Mouse (Mus musculus) frontal cortex, postnatal 14 days (tissue): ENCODE measurements around the gene Cyp2u1.
A peak's percentile ranks its signal among the peaks of the same experiment; 100 is the strongest.
"Not testable (repeated sequence)": the region's sequence is repeated elsewhere in the genome, so short reads cannot be mapped to it uniquely, and the experiment has no call there.

ENCODE experiments used
- DNase-seq, 2 experiments: peaks; one replicate each; pipeline ENCODE4 v3.0.0; 2022; ENCODE audit warnings: low spot score in 2 of 2

The Cyp2u1 gene

DNA sequence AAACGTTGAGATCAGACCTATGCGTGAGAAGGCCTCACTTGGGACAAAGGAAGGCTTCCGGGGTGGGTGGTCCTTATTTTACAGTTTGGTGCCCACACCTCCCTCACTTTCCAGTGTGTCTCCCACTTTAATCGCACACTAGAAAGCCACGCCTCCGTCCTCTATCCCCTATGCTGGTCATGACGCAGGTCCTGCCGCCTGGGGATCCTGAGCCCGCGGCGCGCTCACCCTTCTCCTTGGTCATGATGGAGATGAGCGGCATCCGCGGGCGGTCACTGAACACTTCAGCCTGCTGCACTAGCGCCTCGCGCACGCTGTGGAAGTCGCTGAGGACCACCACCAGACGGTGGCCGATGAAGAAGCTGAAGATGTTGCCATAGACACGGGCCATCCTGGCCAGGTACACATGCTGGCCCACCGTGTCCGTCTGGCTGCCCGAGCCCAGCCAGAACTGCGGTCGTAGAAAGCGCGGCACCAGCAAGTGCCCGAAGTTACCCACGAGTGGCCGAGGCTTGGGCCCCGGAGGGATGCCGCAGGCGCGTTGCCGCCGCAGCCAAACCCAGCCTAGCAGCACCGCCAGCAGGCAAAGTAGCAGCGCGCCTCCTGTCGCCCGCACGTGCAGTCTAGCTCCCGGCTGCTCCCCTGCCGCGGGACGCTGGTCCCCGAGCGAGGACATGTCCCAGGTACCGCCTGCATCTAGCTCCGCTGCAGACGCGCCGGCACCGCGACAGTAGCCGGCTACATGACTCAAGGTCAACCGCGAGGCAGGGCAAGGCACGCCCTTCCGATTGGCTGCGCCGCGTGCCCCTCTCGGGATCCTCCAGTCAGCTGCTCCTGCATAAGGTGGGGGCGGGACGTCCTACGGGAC lies at the start of gene Cyp2u1:
TSS of gene Cyp2u1 (minus strand) at position 776 of the 868 bp plus-strand sequence.
- peak; percentile 84 to 88 for DNase-seq

DNA sequence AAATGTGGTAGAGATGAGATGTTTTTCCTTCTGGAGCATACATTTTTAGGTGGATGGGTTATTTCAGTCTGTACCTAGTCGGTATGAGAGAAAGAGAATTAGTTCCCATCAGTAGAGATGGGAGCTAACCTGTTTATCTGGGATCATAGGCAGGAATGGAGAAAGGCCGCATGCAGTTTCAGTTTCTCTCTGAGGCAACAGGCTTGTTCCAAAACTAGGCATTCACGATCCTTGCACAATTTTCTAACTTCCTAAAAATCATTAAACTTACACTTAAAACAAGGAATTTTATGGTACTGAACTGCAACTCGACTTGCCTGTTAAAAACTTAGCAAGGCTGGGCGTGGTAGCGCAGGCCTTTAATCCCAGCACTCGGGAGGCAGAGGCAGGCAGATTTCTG lies 47.5 kb upstream of the Cyp2u1 start:
- DNase-seq = no peak

DNA sequence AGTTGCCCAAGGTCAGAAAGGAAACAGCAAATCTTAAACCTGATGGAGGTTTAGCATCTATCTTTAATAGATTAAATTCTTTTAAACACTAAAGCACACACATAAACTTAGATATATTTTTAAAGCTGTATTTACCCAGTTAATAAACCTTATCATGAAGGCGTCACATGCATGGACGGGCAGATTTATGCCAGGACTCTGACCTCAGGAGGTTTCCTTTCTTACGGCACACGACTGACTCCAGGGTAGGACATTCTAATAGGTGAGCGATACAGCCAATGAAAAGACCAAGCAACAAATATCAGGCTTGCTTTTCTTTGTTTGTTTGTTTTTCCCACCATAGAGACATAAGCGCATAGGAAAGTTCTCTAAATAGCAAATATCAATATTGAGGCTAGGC lies 46.0 kb upstream of the Cyp2u1 start:
- DNase-seq = no peak

DNA sequence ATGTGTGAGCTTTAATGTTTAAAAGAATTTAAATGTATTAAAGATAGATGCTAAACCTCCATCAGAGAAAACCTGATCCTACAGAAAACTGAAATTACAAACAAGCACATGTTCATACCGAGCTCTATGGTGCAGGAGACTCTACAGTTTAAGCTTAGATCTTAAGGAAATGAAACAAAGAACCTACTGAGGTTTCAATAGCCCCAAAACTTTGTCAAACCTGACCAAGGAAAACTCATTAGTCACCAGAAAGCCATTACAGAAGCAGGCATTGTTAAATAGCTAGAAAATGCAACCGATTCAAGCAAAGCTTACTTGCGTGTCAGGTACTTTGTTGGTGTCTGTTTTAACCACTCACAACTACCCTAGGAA lies 45.5 kb upstream of the Cyp2u1 start:
- DNase-seq = no peak

DNA sequence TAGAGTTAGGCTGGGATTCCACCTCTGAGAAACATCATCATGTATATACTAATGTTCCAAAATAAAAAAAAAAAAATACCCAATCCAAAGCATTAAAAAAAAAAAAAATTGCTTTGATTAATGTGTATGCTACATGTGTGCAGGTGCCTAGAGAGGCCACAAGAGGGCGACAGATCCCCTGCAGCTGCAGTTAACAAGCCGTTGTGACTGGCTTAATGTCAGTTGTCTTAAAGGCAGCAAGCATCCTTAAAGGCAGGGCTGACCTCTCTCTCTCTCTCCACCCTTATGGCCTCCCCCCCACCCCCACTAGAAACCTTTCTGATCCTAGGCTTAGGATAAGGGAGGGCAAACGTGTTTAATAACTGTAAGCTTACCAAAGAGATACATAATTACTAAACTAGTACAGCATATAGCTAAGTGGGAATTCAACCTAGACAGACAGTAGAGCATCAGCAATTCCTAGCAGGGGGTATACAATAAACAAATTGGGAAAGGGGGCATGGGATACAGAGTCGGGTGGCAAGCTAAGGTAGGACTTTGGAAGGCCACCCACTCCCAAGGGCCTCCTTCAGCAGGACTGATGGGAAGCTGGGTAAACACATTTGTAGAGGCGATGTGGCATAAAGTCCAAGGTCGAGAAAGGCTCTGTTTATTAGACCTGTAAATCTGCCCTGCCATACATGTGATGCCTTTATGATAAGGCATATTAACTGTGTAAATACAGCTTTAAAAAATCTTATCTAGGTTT lies 45.0 kb upstream of the Cyp2u1 start:
- no peak for DNase-seq

DNA sequence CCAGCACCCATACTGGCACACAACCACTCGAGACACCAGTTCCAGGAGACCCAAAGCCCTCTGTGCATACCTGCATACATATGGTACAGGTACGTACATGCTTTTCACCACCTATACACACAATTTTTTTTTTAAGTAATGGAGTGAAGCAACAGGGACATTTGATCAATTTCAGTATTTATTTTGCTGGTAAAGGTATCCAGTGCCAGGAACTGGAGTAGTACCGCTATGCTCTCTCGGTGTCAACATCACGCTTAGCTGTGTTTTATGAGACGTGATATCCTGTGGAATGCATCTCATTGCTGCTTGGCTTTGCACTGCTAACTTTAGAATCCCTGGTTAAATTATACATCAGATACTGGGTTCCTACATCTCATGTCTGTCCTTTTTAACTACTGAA lies 42.9 kb upstream of the Cyp2u1 start:
- no peak for DNase-seq

DNA sequence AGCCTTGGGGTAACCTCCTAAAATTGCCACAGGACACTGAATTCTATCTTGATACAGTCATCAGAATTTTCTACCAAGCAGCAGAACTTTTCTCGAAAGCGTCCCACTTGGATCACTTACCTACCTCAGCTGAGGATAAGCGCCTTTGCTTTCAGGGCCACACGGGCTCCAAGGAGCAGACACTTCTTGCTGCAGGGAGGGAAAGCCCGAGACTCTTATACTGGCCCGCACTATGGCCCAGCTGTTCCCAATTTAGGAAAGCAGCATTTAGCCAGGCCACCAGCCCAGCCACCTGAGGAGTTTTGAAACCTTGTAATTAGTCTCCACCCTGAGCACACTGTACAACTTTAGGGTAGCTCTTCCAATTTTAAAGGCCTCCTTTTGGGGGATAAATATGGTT lies 40.3 kb upstream of the Cyp2u1 start:
- DNase-seq = no peak

DNA sequence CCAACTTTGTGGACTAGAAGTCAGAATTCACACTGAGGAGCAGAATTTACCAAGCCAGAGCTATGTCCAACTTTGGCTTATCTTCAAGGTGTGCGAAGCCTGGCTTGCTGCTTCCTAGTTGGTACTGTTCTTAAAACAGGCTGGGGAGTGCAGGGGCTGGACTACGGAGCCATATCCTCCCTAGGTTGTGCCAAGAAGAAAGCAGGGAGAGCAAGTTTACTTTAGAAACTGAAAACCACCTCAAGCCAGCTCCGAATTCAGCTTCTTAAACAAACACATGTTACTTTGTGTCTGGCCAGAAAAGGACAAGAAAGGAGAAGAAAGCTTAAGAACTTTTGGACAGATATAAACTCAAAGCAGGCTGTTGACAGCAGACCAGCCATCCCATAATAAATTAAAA lies 37.9 kb upstream of the Cyp2u1 start:
- no peak for DNase-seq

DNA sequence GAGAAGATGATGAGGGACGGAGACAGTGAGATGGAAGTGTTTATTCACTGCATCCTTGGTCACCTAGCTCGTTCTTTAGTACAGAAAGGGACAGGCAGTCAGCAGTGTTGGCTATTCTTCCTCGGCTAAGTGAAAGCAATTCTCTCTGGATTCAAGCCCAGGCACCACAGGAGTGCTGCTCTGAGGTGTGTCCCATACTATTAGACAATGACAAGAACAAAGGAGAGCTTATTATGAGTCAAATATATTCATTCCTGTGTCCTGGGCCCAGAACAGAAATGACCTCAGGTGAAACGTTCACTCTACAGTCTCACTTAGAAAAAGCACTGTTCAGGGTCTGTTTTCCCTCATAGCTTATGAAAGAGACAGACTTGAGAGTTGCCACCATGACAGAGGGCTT lies 36.3 kb upstream of the Cyp2u1 start:
- DNase-seq = no peak

DNA sequence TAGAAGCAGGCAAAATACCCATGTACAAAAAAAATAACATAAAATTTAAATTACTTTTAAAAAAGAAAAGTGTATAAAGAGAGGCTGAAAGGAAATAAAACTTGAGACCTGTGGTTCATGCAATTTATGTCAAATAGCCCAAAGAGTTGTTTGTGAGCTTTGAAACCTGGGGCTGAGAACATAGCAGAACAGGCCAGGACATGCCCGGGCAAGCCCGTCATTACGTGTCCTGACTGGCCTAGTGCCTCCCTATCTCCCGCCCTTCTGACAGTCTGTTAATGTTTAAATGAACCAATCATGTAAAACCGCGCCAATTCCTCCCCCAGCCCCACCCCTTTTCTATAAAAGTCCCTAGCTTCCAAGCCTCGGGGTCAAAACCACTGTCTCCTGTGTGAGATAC lies 34.7 kb upstream of the Cyp2u1 start:
- not testable (repeated sequence) for DNase-seq

DNA sequence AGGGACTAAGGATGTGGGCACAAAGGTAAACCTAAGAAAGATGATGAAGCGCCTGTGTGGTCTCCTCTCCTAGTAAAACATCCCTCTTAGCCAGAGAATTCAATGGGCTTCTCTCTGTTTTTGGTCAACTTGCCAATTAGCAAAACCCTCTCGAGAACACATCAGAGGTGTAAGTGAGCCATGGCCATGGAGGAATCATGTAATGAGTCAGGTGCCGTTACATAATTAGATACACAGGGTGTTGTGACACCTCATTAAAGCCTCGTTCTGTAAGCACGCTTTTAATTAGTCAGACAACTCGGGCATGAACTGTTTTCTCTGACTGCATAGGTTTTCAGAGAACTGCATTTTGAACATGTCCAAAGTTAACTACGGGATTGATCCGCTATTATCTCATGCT lies 33.6 kb upstream of the Cyp2u1 start:
- no peak for DNase-seq

DNA sequence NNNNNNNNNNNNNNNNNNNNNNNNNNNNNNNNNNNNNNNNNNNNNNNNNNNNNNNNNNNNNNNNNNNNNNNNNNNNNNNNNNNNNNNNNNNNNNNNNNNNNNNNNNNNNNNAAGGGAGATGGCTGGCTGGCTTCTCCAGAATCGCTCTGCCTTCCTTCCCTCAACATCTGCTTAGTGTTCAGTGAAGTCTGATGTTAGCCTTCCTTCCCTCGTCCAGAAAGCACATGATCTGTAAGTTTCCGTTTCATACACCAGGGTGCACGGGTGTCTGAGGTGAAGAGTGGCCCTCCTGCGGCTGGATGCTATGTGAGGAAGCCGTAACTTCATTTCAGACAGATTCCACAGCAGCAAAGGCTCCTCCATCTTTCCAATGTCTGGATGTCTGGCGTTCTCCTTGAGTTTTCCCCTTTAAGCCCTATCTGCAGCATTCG lies 32.1 kb upstream of the Cyp2u1 start:
- no peak for DNase-seq

DNA sequence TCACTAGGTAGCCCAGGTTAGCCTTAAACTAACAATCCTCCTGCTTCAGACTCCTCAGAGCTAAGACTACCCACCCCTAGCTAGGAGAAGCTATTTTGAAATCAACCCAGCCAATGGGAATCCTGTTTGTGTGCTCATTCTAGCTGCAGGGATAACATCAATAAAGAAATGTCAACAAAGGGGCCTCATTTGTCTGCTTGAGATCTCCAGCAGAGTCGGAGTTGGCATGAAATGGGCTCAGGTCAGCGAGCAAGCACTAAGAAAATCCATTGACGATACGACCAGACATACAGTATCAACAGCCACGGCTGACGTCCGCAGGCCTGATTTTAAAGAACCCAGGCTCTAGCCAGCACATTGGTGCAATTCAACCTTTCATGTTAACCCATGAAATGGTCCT lies 24.2 kb upstream of the Cyp2u1 start:
- DNase-seq = no peak

DNA sequence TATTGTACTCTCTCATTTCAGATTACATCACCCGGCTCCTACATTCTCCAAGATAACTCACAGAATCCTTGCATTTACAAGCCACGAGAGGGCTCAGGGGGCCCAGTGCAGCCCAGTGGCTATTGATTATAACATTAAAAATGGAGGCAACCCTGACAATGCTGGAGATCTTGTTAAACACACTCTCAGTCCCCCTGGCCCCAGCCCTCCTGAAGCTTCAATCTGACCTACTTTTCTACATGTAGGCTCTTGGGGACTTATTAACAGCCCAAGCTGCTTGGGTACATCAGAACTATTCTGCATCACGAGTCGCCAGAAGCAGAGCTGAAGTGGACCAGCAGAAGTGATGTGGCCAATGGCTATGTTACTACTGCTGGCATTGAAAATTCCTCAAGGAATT lies 23.6 kb upstream of the Cyp2u1 start:
- no peak for DNase-seq

DNA sequence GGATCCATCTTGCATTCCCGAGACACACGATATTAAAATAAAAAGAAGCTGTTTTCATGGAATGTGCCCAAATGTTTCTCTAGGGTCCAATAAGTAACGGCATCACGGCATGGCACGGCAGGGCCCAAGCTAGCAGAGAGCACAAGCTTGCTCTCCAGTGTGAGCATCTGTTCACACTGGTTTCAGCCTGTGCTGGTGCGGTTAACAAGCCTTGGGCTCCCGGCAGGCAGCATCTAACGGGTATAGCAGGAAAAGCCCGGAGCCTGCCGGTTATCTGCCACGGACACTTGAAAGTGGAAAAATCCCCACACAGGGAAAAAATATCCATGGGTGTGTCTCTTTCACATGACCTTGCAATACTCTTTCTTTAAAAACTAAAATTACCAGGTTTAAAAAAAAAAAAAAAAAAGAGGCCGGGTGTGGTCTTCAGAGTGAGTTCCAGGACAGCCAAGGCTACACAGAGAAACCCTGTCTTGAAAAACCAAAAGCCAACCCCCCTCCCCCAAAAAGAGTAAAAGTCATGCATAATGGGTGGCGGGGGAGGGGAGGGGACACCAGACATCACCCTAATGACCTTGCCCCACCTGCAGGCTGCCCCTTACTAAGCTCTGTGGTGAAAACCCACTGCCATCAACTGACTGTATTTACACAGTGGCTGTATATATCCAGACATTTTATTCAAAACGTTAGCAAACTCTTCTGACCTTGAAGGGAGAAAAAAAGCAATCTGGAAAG lies 19.2 kb upstream of the Cyp2u1 start:
- no peak for DNase-seq

DNA sequence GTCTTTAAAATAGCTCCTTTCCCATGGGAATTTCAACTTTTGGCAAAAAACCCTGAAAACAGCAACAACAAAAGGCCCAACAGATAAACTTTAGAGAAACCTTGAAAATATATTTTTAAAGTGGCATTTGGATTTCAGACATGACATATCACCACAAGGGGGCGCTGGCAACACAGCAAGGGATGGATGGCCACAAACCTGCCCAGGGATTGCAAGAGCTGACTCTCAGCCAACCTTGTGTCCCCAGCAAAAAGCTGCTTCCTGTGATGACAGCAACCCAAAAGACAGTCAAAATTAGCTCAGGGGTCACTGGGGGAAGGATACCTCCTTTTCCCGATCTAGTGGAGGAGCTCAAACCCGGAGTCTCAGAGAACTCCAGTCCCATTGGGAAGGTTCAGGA lies 17.2 kb upstream of the Cyp2u1 start:
- peak in 1 of 2 experiments; percentile 68 for DNase-seq

DNA sequence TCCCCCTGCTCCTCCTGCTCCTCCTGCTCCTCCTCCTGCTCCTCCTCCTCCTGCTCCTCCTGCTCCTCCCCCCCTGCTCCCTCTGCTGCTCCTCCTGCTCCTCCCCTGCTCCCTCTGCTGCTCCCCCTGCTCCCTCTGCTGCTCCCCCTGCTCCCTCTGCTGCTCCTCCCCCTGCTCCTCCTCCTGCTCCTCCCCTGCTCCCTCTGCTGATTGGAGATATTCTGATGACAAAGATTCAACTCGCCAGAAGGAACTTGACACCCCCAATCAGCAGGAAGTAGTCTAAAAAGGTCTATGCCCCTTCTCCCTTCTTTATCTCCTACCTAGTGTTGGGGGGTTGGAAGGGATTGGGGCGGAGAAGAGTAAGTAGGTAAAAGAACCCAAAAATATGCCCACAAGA lies 15.2 kb upstream of the Cyp2u1 start:
- no peak for DNase-seq

DNA sequence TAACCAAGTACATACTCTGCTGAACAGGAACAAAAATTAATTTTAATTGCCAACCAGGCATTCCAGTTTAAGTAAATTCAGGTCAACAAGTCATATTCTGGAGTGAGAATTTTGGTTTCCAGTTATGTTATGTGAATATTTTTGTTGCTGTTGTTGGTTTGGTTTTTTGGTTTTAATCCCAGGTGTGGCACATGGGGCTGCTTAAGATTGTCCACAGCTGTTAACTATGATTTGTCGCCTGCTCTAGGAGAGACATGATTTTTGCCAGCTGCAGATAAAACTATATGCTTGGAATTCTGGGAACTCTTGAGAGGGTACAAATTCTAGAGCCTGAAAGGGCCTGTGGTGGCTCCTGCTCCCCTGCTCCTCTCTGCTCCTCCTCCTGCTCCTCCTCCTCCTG lies 14.1 kb upstream of the Cyp2u1 start:
- DNase-seq = no peak

DNA sequence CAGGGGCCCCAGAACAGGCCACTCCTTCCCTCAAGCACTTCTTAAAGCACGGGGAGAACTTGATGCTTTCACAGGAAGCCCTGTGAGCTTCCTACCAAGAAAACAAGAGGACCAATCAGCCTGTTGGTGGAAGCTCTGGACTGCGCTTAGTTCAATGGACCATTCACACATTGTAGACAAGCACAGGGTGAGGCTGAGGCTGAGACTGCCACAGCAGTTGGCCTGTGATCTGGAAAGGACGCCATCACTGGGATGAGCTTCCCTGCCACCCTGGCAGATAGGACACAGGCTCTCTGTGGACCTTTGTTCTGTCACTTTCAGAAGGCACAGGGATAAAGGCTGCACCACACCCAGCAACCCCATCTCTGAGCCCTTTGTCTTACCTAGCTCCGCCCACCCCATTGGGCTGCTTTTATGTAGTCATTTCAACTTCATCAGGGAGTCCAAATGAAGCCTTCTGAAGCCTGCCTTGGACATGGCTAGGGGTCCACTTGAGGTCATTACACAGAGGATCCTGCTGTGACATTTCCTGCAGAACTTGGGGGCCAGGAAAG lies 13.0 kb upstream of the Cyp2u1 start:
- DNase-seq = no peak

DNA sequence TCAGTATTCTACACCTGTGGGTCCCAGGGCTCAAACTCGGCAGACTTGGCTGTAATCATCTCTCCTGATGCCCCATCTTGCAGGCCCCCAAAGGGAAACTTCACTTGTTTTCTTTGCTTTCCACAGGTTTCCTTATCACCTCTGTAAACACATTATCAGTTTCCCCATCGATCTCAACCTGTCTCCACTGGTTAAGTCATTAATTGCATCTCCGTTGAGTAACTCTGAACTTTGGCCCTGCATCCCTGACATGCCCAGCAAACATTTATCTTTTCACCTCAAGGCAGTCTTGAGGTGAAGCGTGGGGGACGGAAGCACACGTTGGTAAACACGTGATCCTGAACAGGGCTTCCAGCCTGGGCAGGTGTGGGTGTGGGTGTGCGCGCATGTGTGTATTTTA lies 9.3 kb upstream of the Cyp2u1 start:
- no peak for DNase-seq

DNA sequence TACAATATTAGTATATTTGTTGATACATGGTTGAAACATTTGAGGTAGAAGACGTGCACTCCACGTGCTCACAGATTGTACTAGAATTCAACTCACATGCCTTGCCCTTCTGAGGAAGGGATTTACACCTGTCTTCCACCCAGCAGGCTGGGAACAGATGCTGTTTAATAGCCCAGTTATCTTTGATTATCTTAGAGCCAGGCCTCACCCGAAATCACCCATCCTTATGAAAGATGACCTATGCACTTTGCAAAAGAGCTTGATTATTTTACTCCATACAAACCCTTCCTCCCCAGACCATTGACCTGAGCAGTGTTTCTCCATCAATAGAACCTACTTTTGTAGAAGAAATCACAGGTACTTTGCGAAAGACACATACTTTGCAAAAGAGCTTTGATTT lies 7.5 kb upstream of the Cyp2u1 start:
- DNase-seq = no peak

DNA sequence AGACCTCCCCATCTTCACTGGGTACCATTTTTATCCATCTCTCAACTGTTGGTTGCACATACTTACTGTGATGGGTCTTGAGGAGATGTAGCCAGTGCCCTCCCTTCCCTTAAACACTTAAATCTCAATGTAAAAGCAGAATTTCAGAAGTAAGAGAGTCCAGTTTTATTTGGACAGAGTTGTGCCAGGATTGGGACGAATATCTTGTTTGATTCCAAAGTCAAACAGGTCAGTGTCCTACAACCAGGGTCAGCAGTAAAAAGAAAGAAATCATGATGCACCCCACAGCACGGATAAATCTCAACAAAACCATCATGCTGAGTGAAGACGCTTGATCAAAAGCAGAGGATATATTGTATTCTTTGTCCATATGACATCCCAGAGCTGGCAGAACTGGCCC lies 4.8 kb upstream of the Cyp2u1 start:
- no peak for DNase-seq
